Mouse (Mus musculus) heart, embryonic 15.5 days (tissue): Measurements from ENCODE around the gene Rhoj. TPM values are rescaled to one million over a fixed set of nuclear protein-coding genes. Genes with fewer than 3 reads are reported as not detected.

Experiments
- ATAC-seq: fragments of 200-750 bp; cut with Nextera tagmentation; replicated peaks from 2 replicates; pipeline ENCODE4 v1.8.0; 2017; ENCODE audit warnings: low read depth, moderate TSS enrichment; ENCODE audit not compliant: insufficient number of reproducible peaks, insufficient read depth, low FRiP score
- H3K27ac ChIP-seq: fragments of 300-500 bp; sonication (generic); 2 replicates; pipeline ENCODE4 v1.5.1; 2015; ENCODE audit warnings: mild to moderate bottlenecking, inconsistent platforms
- H3K27me3 ChIP-seq: fragments of 300-500 bp; sonication (generic); 2 replicates; pipeline ENCODE4 v1.6.1; 2015; ENCODE audit warnings: inconsistent platforms
- H3K36me3 ChIP-seq: fragments of 300-500 bp; sonication (generic); 2 replicates; pipeline ENCODE4 v1.6.1; 2015; ENCODE audit warnings: mild to moderate bottlenecking, inconsistent platforms
- H3K4me1 ChIP-seq: fragments of 300-500 bp; sonication (generic); replicated peaks from 2 replicates; pipeline ENCODE4 v1.6.1; 2015; ENCODE audit warnings: inconsistent platforms
- H3K4me2 ChIP-seq: fragments of 300-500 bp; sonication (generic); 2 replicates; pipeline ENCODE4 v1.6.1; 2015; ENCODE audit warnings: inconsistent platforms, mild to moderate bottlenecking, moderate library complexity
- H3K4me3 ChIP-seq: fragments of 300-500 bp; sonication (generic); 2 replicates; pipeline ENCODE4 v1.5.1; 2015; ENCODE audit warnings: mild to moderate bottlenecking, inconsistent platforms
- H3K9ac ChIP-seq: fragments of 300-500 bp; sonication (generic); 2 replicates; pipeline ENCODE4 v1.6.1; 2015; ENCODE audit warnings: mild to moderate bottlenecking, inconsistent platforms
- H3K9me3 ChIP-seq: fragments of 300-500 bp; sonication (generic); replicated peaks from 2 replicates; pipeline ENCODE4 v1.6.1; 2016; ENCODE audit warnings: inconsistent platforms
- WGBS: fragments of 180-500 bp; shearing (Covaris S2); methylation state at CpG from one replicate; pipeline ENCODE4 v1.1.7; 2015; ENCODE audit warnings: mixed read lengths; 5-methylcytosine and 5-hydroxymethylcytosine counted together
- polyA plus RNA-seq: library from polyadenylated mRNA; unstranded; fragments of >200 nt; fragmentation: Nextera tagmentation; extraction: Ambion mirVana; gene quantifications from 2 replicates; pipeline ENCODE4 v1.2.1, GENCODE M21; 2015

The Rhoj gene
- polyA plus RNA-seq, 1 experiment from 2014 or later = 50.6 TPM

DNA sequence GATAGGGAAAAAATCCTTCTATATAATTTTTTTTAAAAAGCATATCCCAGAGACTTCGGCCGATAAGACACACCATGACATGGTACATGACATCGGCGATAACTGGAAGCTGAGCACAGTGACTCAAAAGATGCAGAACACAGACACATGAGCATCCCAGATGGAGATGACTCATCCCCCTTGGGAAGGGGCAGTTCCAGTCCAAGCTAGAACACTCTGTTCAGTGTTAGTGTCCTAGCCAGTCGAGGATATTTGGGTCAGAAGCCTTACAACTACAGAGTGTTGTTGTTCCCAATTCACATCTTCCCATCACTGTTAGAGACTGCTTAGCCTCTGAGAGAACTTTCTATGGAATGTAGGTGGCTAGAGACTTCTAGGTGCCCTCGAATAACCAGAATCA lies 4.0 kb upstream of the Rhoj start:
- no peak overlapping the region for H3K4me2 ChIP-seq
- no peaks in the 10 kb centered on the region for H3K36me3 ChIP-seq
- H3K4me3 ChIP-seq = no peak overlapping the region
- ATAC-seq = no peak
- no peak overlapping the region for H3K9ac ChIP-seq
- H3K9me3 ChIP-seq = no peaks in the 10 kb centered on the region
- H3K27me3 ChIP-seq = peaks cover 47% of the 10 kb centered on the region
- 78% methylated on average over 6 of the region's 6 CpGs for WGBS
- peaks cover 10% of the 10 kb centered on the region for H3K4me1 ChIP-seq
- no peak overlapping the region for H3K27ac ChIP-seq

DNA sequence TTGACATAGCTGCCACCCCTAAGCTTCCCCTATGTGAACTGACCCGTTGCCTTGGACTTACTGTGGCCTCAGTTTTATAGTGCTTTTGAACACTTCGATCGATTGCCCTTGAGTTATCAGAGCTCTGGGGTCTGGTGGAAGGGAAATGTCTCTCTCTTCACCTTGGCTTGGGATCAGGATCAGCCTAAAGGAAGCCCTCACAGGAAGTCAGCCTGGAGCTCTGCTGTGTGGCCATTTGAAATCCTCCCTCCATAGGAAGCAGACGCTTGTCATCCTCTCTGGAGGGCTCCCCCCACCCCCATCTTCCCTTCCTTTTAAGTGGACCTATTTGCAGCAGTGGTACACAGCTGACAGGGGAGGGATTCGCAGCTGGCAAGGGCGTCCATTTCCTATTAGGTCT lies 1.6 kb downstream of the Rhoj start:
- peaks cover 18% of the 10 kb centered on the region for H3K4me1 ChIP-seq
- peak overlapping the region; percentile 12; the same call in 1 of the 2 replicates for H3K9ac ChIP-seq
- peak overlapping the region; percentile 58 for H3K27ac ChIP-seq
- no peaks in the 10 kb centered on the region for H3K36me3 ChIP-seq
- peak overlapping the region; percentile 37 for H3K4me3 ChIP-seq
- peak overlapping the region; percentile 89 for H3K4me2 ChIP-seq
- H3K27me3 ChIP-seq = peaks cover 30% of the 10 kb centered on the region
- WGBS = 37% methylated on average over 6 of the region's 6 CpGs
- peak; percentile 48 for ATAC-seq
- no peaks in the 10 kb centered on the region for H3K9me3 ChIP-seq

DNA sequence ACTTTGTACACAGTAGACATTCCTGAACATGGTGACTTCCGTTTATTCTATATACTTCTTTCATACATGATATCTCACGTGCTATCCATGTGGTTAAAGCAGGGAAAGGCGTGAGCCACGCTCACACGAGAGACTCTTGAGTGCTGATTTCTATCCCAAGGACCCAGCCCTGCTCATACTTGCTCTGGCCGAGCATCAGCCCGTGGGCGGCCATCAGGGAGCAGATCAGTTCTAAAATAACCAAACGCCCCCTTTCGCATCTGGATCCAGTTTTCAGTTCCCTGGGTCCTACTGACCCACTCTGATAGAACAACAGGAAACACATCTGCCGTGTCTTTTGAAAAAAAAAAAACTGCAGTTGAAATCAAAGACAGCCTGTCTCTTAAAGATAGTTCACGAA lies 2.6 kb downstream of the Rhoj start:
- Histone ChIP-seq H3K27ac (peak overlapping the region; percentile 58; the same call in 1 of the 2 replicates), H3K9me3 (no peaks in the 10 kb centered on the region), H3K9ac (no peak overlapping the region), H3K36me3 (no peaks in the 10 kb centered on the region), H3K4me3 (peak overlapping the region; percentile 37), H3K27me3 (peaks cover 23% of the 10 kb centered on the region), H3K4me1 (peaks cover 18% of the 10 kb centered on the region), H3K4me2 (peak overlapping the region; percentile 89)
- WGBS = 60% methylated on average over 12 of the region's 12 CpGs
- ATAC-seq = no peak

GRCm38 (mm10) chr12:75311879-75312278 lies 3.8 kb downstream of the Rhoj start:
- Histone ChIP-seq H3K27me3 (peaks cover 15% of the 10 kb centered on the region; the same call in 1 of the 2 replicates), H3K9ac (no peak overlapping the region), H3K27ac (no peak overlapping the region), H3K9me3 (no peaks in the 10 kb centered on the region), H3K4me1 (peaks cover 21% of the 10 kb centered on the region), H3K4me2 (no peak overlapping the region), H3K36me3 (no peaks in the 10 kb centered on the region), H3K4me3 (no peak overlapping the region)
- no peak for ATAC-seq
- 73% methylated on average over 8 of the region's 8 CpGs for WGBS

DNA sequence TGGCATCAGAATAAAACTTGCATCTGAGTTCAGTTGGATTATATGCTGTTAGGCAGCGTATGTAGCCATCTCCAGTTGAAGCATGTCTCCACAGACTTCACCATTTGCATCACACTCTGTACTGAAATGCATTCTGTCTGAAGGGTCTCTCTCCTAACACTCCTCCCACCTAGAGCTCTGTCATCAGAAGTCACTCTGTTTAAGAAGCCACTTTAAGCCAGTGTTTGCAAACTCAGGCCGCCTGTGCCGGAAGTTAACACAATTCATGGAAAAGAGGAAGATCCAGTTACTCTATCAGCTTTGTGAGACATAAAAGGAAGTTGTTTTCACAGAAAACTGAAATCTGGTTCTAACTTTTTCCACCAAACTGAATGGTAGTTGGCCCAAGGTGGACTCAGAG lies 5.9 kb downstream of the Rhoj start:
- Histone ChIP-seq H3K4me1 (peaks cover 10% of the 10 kb centered on the region; the same call in 1 of the 2 replicates), H3K27me3 (peaks cover 11% of the 10 kb centered on the region; the same call in 1 of the 2 replicates), H3K27ac (no peak overlapping the region), H3K9me3 (no peaks in the 10 kb centered on the region), H3K36me3 (no peaks in the 10 kb centered on the region), H3K4me2 (no peak overlapping the region), H3K9ac (no peak overlapping the region), H3K4me3 (no peak overlapping the region)
- no peak for ATAC-seq
- WGBS = 67% methylated on average over 3 of the region's 3 CpGs

DNA sequence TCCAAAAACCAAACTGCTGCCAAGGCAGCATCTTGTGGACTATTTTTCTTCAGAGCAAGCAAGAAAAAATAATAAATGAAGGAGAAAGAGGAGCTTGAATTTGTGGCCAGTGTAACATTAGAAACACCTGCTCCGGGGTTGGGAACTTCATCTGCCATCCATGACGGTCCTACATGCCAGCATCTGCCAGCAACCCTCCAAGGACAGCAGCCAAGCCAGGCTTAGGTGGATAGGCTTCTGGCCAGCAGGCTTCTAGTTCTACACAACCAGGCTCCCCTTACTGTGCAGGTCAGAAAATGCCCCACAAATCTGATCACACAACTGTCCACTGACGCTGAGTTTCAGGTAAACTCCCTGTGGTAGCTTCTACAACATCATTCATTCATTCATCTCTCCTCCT lies 7.7 kb downstream of the Rhoj start:
- Histone ChIP-seq H3K9ac (no peak overlapping the region), H3K9me3 (no peaks in the 10 kb centered on the region), H3K4me1 (peaks cover 12% of the 10 kb centered on the region; the same call in 1 of the 2 replicates), H3K4me2 (no peak overlapping the region), H3K36me3 (no peaks in the 10 kb centered on the region), H3K27ac (no peak overlapping the region), H3K27me3 (0 out of 2 replicates have a peak, but pooled peaks cover 1% of the 10 kb centered on the region), H3K4me3 (no peak overlapping the region)
- WGBS = 85% methylated on average over 3 of the region's 3 CpGs
- no peak for ATAC-seq

GRCm38 (mm10) chr12:75320441-75320925 lies 12.4 kb downstream of the Rhoj start:
- H3K4me1 ChIP-seq = 0 out of 2 replicates have a peak, but pooled peaks cover 5% of the 10 kb centered on the region
- no peak overlapping the region for H3K4me2 ChIP-seq
- H3K27ac ChIP-seq = no peak overlapping the region
- no peak overlapping the region for H3K4me3 ChIP-seq
- 0 out of 2 replicates have a peak, but pooled peaks cover 6% of the 10 kb centered on the region for H3K36me3 ChIP-seq
- no peak for ATAC-seq
- 0 out of 2 replicates have a peak, but pooled peaks cover 4% of the 10 kb centered on the region for H3K9me3 ChIP-seq
- H3K27me3 ChIP-seq = no peaks in the 10 kb centered on the region
- WGBS = 44% methylated on average over 12 of the region's 12 CpGs
- no peak overlapping the region for H3K9ac ChIP-seq

- no peak overlapping the region for H3K9ac ChIP-seq
- no peak overlapping the region for H3K4me2 ChIP-seq
- no peak overlapping the region for H3K27ac ChIP-seq
- 0 out of 2 replicates have a peak, but pooled peaks cover 5% of the 10 kb centered on the region for H3K4me1 ChIP-seq
- H3K27me3 ChIP-seq = no peaks in the 10 kb centered on the region
- H3K9me3 ChIP-seq = 0 out of 2 replicates have a peak, but pooled peaks cover 4% of the 10 kb centered on the region
- ATAC-seq = no peak
- H3K36me3 ChIP-seq = 0 out of 2 replicates have a peak, but pooled peaks cover 6% of the 10 kb centered on the region
- 55% methylated on average over 4 of the region's 4 CpGs for WGBS
- H3K4me3 ChIP-seq = no peak overlapping the region
Measured at GRCm38 (mm10) chr12:75321189-75321588, 13.1 kb downstream of the Rhoj start.

- Histone ChIP-seq H3K27ac (no peak overlapping the region), H3K9ac (no peak overlapping the region), H3K27me3 (no peaks in the 10 kb centered on the region), H3K36me3 (no peaks in the 10 kb centered on the region), H3K4me1 (no peaks in the 10 kb centered on the region), H3K9me3 (no peaks in the 10 kb centered on the region), H3K4me3 (no peak overlapping the region), H3K4me2 (no peak overlapping the region)
- 66% methylated on average over 2 of the region's 2 CpGs for WGBS
- no peak for ATAC-seq
Measured at GRCm38 (mm10) chr12:75329188-75329587, 21.1 kb downstream of the Rhoj start.

DNA sequence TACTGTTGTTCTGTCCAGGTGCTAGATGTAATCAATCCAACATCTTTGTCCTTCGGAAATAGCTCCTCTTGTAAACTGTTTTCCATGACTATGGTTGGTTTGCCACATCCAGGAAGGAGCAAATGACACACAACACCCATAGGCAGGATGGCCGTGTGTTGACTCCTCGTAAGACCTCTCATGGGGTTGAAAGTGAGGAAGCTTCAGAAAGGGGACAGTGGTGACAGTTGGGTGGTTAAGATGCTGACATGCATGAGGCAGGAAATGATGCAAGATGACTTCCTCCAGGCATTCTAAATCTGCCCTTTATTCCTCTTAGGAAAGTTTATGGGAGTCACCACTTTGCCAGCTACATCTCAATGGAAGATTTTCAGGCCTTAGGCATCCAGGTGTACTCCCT lies 31.8 kb downstream of the Rhoj start:
- Histone ChIP-seq H3K27me3 (no peaks in the 10 kb centered on the region), H3K9me3 (no peaks in the 10 kb centered on the region), H3K9ac (no peak overlapping the region), H3K4me3 (no peak overlapping the region), H3K4me2 (no peak overlapping the region), H3K36me3 (no peaks in the 10 kb centered on the region), H3K27ac (no peak overlapping the region), H3K4me1 (no peaks in the 10 kb centered on the region)
- WGBS = 81% methylated on average over 3 of the region's 3 CpGs
- no peak for ATAC-seq

- H3K4me2 ChIP-seq = no peak overlapping the region
- H3K27me3 ChIP-seq = no peaks in the 10 kb centered on the region
- no peaks in the 10 kb centered on the region for H3K4me1 ChIP-seq
- no peak overlapping the region for H3K27ac ChIP-seq
- no peak overlapping the region for H3K4me3 ChIP-seq
- ATAC-seq = no peak
- H3K36me3 ChIP-seq = no peaks in the 10 kb centered on the region
- no peaks in the 10 kb centered on the region for H3K9me3 ChIP-seq
- WGBS = 89% methylated on average over 7 of the region's 7 CpGs
- no peak overlapping the region for H3K9ac ChIP-seq
Measured at GRCm38 (mm10) chr12:75340331-75340730, 32.2 kb downstream of the Rhoj start.

- Histone ChIP-seq H3K9me3 (no peaks in the 10 kb centered on the region), H3K36me3 (no peaks in the 10 kb centered on the region), H3K4me3 (no peak overlapping the region), H3K4me1 (0 out of 2 replicates have a peak, but pooled peaks cover 2% of the 10 kb centered on the region), H3K27ac (no peak overlapping the region), H3K27me3 (no peaks in the 10 kb centered on the region), H3K9ac (no peak overlapping the region), H3K4me2 (no peak overlapping the region)
- ATAC-seq = no peak
- 76% methylated on average over 7 of the region's 7 CpGs for WGBS
Measured at GRCm38 (mm10) chr12:75348551-75348950, 40.4 kb downstream of the Rhoj start.
